Mouse (Mus musculus) cerebellum, adult 2 months (tissue): ENCODE results near the gene Dph5. TPM values are rescaled to one million over a fixed set of nuclear protein-coding genes. Genes with fewer than 3 reads are reported as not detected.

Source experiments
- DNase-seq, 2 experiments: peaks; one replicate each; pipeline ENCODE4 v3.0.0; 2021
- H3K27ac ChIP-seq: fragments of 200-500 bp; 2 replicates; pipeline ENCODE4 v1.5.1; 2012; ENCODE audit warnings: low read length, control low read depth, inconsistent platforms; ENCODE audit not compliant: insufficient read depth
- H3K27me3 ChIP-seq: fragments of 200-500 bp; 2 replicates; pipeline ENCODE4 v1.6.1; 2012; ENCODE audit warnings: inconsistent platforms, mild to moderate bottlenecking, low read length, moderate library complexity; ENCODE audit not compliant: control insufficient read depth, insufficient read depth
- H3K4me1 ChIP-seq: fragments of 200-500 bp; 2 replicates; pipeline ENCODE4 v1.6.1; 2011; ENCODE audit warnings: low read length; ENCODE audit not compliant: control insufficient read depth, insufficient read depth
- H3K4me3 ChIP-seq: fragments of 200-500 bp; replicated peaks from 2 replicates; pipeline ENCODE3; 2011; ENCODE audit warnings: mild to moderate bottlenecking, low read depth, low read length, control low read depth; ENCODE audit not compliant: insufficient read depth
- CTCF ChIP-seq: fragments of 200-500 bp; IDR thresholded peaks from 2 replicates; pipeline ENCODE4 v1.5.1; 2011; ENCODE audit warnings: low read depth, mild to moderate bottlenecking, control low read depth, low read length, moderate library complexity, borderline replicate concordance; ENCODE audit not compliant: insufficient read depth
- POLR2A ChIP-seq: fragments of 200-500 bp; IDR thresholded peaks from 2 replicates; pipeline ENCODE4 v1.6.1; 2011; ENCODE audit warnings: low read length, control low read depth, borderline replicate concordance; ENCODE audit not compliant: insufficient read depth
- WGBS: fragments of 180-500 bp; shearing (Covaris S2); methylation state at CpG from one replicate; pipeline ENCODE4 v1.1.7; 2018; 5-methylcytosine and 5-hydroxymethylcytosine counted together
- polyA plus RNA-seq: library from polyadenylated mRNA; depleted of rRNA; stranded (reverse); fragments of >200 nt; gene quantifications from 2 replicates; pipeline ENCODE4 v1.2.3, GENCODE M21; 2012

The Dph5 gene
- polyA plus RNA-seq, 1 experiment: 11.4 TPM

GRCm38 (mm10) chr3:115949220-115949920, 61.7 kb downstream of the Dph5 start:
- no peak for DNase-seq
- H3K27me3 ChIP-seq: no peaks in the 10 kb centered on the region
- TF ChIP-seq POLR2A: no peak
- no peaks in the 10 kb centered on the region for H3K4me1 ChIP-seq
- H3K27ac ChIP-seq: no peak overlapping the region
- no peak overlapping the region for H3K4me3 ChIP-seq
- 84% methylated on average over 3 of the region's 3 CpGs for WGBS

- no peaks in the 10 kb centered on the region for H3K27me3 ChIP-seq
- no peak overlapping the region for H3K27ac ChIP-seq
- H3K4me3 ChIP-seq: no peak overlapping the region
- no peak for DNase-seq
- H3K4me1 ChIP-seq: no peaks in the 10 kb centered on the region
- no peak for TF ChIP-seq CTCF
- no peak for TF ChIP-seq POLR2A
- WGBS: 71% methylated on average over 6 of the region's 6 CpGs
Measured at GRCm38 (mm10) chr3:115949921-115950877, 62.6 kb downstream of the Dph5 start.

GRCm38 (mm10) chr3:115951221-115951620, 63.6 kb downstream of the Dph5 start:
- H3K27ac ChIP-seq: no peak overlapping the region
- no peak overlapping the region for H3K4me3 ChIP-seq
- no peaks in the 10 kb centered on the region for H3K27me3 ChIP-seq
- DNase-seq: no peak
- 62% methylated on average over 3 of the region's 3 CpGs for WGBS
- no peaks in the 10 kb centered on the region for H3K4me1 ChIP-seq
- TF ChIP-seq POLR2A (no peak), CTCF (no peak)

- H3K27me3 ChIP-seq: no peaks in the 10 kb centered on the region
- DNase-seq: no peak
- no peaks in the 10 kb centered on the region for H3K4me1 ChIP-seq
- H3K27ac ChIP-seq: no peak overlapping the region
- 85% methylated on average over 4 of the region's 4 CpGs for WGBS
- H3K4me3 ChIP-seq: no peak overlapping the region
- no peak for TF ChIP-seq CTCF
- no peak for TF ChIP-seq POLR2A
Measured at GRCm38 (mm10) chr3:115952356-115952755, 64.7 kb downstream of the Dph5 start.

GRCm38 (mm10) chr3:115953088-115953487, 65.5 kb downstream of the Dph5 start:
- H3K27me3 ChIP-seq: no peaks in the 10 kb centered on the region
- H3K4me3 ChIP-seq: no peak overlapping the region
- H3K4me1 ChIP-seq: no peaks in the 10 kb centered on the region
- no peak overlapping the region for H3K27ac ChIP-seq
- no peak for DNase-seq
- 78% methylated on average over 3 of the region's 3 CpGs for WGBS
- no peak for TF ChIP-seq POLR2A
- TF ChIP-seq CTCF: no peak

GRCm38 (mm10) chr3:115957223-115957622, 69.6 kb downstream of the Dph5 start:
- no peak for TF ChIP-seq CTCF
- no peak for TF ChIP-seq POLR2A
- WGBS: 98% methylated on average over 7 of the region's 7 CpGs
- Histone ChIP-seq H3K4me1 (no peaks in the 10 kb centered on the region), H3K27ac (no peak overlapping the region), H3K27me3 (no peaks in the 10 kb centered on the region), H3K4me3 (no peak overlapping the region)
- no peak for DNase-seq

GRCm38 (mm10) chr3:115961311-115962027, 73.8 kb downstream of the Dph5 start:
- WGBS: 90% methylated on average over 11 of the region's 11 CpGs
- Histone ChIP-seq H3K27ac (no peak overlapping the region), H3K4me1 (no peaks in the 10 kb centered on the region), H3K27me3 (no peaks in the 10 kb centered on the region), H3K4me3 (no peak overlapping the region)
- TF ChIP-seq POLR2A (no peak), CTCF (no peak)
- no peak for DNase-seq

- Histone ChIP-seq H3K27ac (no peak overlapping the region), H3K27me3 (no peaks in the 10 kb centered on the region), H3K4me3 (no peak overlapping the region), H3K4me1 (no peaks in the 10 kb centered on the region)
- DNase-seq: no peak
- WGBS: 77% methylated on average over 4 of the region's 4 CpGs
- TF ChIP-seq CTCF (no peak), POLR2A (no peak)
Measured at GRCm38 (mm10) chr3:115962028-115962415, 74.4 kb downstream of the Dph5 start.
